In the genomic region with DNA sequence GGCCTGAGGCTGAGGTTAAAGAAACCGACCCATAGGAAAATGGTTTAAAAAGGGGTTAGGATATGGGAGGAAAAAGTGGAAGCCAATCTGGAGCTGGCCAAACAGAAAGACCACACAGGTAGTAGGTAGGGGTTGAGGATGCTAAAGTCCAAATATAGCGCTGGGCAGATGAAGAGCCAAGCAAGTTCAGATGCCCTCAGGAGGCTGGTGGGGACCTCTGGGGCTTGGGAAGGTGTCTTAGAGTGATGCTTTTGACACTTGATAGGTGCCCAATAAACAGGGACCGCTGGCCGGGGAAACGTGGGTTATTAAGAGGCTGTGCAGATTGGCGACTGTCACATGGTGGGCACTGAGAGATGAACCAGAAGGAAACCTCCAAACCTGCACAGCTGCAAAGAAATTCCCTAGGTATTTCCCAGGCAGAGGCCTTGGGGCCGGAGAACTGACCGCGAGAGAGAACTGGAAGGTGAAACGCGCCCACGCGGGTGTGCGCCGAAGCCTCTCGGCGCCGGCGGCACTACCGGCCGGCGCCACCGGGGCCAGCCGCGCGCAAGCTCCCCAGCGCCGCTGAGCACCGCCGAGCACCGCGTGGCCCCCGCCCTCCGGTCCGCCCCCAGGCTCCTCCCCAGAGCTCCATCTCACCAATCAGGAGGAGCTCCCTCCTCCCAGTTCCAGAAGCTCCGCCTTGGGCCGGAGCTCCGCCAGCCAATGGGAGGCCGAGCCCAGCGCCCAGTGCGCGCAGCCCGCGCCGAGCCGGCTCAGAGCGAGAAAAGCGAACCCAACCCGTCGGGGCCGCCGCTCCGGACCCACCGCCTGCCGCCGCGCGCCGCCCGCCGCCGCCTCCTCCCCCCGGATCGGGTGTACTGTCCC, we compare ENCODE assay signal across 8 mouse cellular contexts. TPM values are rescaled to one million over a fixed set of nuclear protein-coding genes. Genes with fewer than 3 reads are reported as not detected.
A peak's percentile ranks its signal among the peaks of the same experiment; 100 is the strongest.
DNase-seq lines count a peak whose midpoint lies in the region; ATAC-seq lines count a peak whose summit lies in the region.

A gene (plus strand): TSS at position 761 of the 870 bp plus-strand sequence.

- peak within 1 kb of the TSS; percentile 66 for H3K9ac ChIP-seq in intestine, embryonic 16.5 days (ENCODE audit: low read depth, low read length)

- no peaks in the 10 kb centered on the region for H3K36me3 ChIP-seq in intestine, embryonic 16.5 days (ENCODE audit: control insufficient read depth, insufficient read depth, low read length)

- peaks cover 15% of the 10 kb centered on the region; the same call in 1 of the 2 replicates for H3K27me3 ChIP-seq in intestine, embryonic 16.5 days (replicated peaks; ENCODE audit: control insufficient read depth, insufficient read depth, low read length)

- intact Hi-C loops in left cerebral cortex, postnatal 25 days (cut with DNase I), result no loop called here

- ATAC-seq in intestine, embryonic 16.5 days, result peak; percentile 100

- H3K4me3 ChIP-seq in intestine, embryonic 16.5 days (ENCODE audit: low read length), result peak within 1 kb of the TSS; percentile 65

- H3K4me1 ChIP-seq in intestine, embryonic 16.5 days (ENCODE audit: control insufficient read depth, insufficient read depth, low read length), result peaks cover 7% of the 10 kb centered on the region

- peak; percentile 97 for DNase-seq in adrenal gland, postnatal 10 days
- peak; percentile 91 for DNase-seq in embryo, embryonic 9.5 days (ENCODE audit: extremely low spot score)
- peak; percentile 89 to 92 for DNase-seq in gastrocnemius, postnatal 4 days (ENCODE audit: low spot score in 2 of 2)
- DNase-seq in left cerebral cortex, postnatal 25 days (ENCODE audit: low spot score in 2 of 2), result peak; percentile 92 to 97
- DNase-seq in mesoderm, embryonic 11.5 days (ENCODE audit: low read depth, low spot score), result peak; percentile 96
- peak; percentile 94 for DNase-seq in right cerebral cortex, postnatal 25 days
- peak; percentile 94 to 95 for DNase-seq in urinary bladder, postnatal 36 days (ENCODE audit: low spot score in 2 of 2)

- WGBS in intestine, embryonic 16.5 days, result 2% methylated on average over 57 of the region's 64 CpGs

- no peak within 1 kb of the TSS for H3K27ac ChIP-seq in intestine, embryonic 16.5 days (ENCODE audit: low read length)

- no peaks in the 10 kb centered on the region for H3K9me3 ChIP-seq in intestine, embryonic 16.5 days (ENCODE audit: control insufficient read depth, low read length)

- H3K4me2 ChIP-seq in intestine, embryonic 16.5 days (ENCODE audit: low read depth, low read length), result peak within 1 kb of the TSS; percentile 94

RNA-seq across cellular contexts. Expression of the gene that starts here (rescaled TPM):
- total RNA-seq in adrenal gland, postnatal 10 days (2021), result 1 to 10 TPM; 1.1 to 1.4 TPM
- under 1 TPM; 0.54 to 0.64 TPM for total RNA-seq in gastrocnemius, postnatal 4 days (2021)
- polyA plus RNA-seq in intestine, embryonic 16.5 days (2015; fragmentation: Nextera tagmentation; extraction: Ambion mirVana), result 0.60 and 0.86 TPM in 2 replicates
- 10 to 100 TPM; 11.1 to 11.4 TPM for total RNA-seq in left cerebral cortex, postnatal 25 days (2021)

Comparison
In these comparisons a context has a peak if more than half of its experiments do, and no peak if none do; other contexts are left out.
1. RNA of the gene that starts here (total RNA-seq): 11.1 to 11.4 TPM in left cerebral cortex, postnatal 25 days; 1.1 to 1.4 TPM in adrenal gland, postnatal 10 days and 0.54 to 0.64 TPM in gastrocnemius, postnatal 4 days; every median in the first group is over 4 times any median in the second.
2. Peak in DNase-seq in gastrocnemius, postnatal 4 days; RNA of the gene not detected or under 1 TPM.
3. Peak in ATAC-seq, H3K4me3 ChIP-seq, H3K9ac ChIP-seq and H3K4me2 ChIP-seq in intestine, embryonic 16.5 days; RNA of the gene not detected or under 1 TPM.
4. Peak in every context shown above with its lines, with median percentiles within 50 percentile points of each other: DNase-seq.